Mouse (Mus musculus): ENCODE measurements around the gene Etv4.
A peak's percentile ranks its signal among the peaks of the same experiment; 100 is the strongest.

Gene Etv4

GRCm38 (mm10) chr11:101785143-101785851 is at the start of gene Etv4:
Gene Etv4 (minus strand): TSS chr11:101785371.
- peak; percentile 92 for DNase-seq

DNA sequence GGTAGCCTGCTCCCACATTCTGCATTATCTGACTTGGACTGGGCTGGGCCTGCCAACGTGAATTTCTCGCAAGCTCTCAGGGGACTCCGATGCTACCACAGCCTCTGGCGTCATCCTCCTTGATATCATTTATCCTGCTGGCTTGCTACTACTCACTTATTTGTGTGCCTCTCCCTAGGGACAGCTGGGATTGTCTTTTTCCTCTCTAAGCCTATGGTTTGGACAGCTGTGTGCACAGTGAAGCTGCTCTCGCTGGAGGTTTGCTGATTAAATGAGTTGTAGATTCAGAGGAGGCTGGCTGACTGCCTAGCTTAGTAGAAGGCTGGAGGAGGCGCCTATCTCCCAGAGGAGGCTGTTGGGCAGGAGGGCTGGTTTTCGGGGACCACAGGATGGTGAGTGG is 46.8 kb upstream of the Etv4 start:
- DNase-seq: peak; percentile 57

DNA sequence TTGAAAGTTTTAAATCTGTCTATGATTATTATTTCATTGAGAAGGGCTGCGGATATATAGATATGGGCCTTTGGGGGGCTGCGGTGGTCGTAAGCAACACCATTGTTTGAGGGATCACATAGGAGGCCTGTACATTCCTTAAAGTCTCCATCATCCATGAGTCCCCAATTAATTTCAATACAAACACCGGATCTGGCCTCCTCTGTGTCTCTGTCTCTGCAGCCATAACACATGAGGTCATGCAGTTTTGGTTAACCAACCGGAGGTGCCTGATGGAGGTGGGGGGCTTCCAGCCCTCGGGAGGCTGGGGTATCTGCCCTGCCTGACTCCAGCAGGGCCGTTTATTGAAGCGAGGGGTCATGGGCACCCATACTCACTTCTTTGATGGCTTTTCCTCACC is 45.4 kb upstream of the Etv4 start:
- DNase-seq: no peak

DNA sequence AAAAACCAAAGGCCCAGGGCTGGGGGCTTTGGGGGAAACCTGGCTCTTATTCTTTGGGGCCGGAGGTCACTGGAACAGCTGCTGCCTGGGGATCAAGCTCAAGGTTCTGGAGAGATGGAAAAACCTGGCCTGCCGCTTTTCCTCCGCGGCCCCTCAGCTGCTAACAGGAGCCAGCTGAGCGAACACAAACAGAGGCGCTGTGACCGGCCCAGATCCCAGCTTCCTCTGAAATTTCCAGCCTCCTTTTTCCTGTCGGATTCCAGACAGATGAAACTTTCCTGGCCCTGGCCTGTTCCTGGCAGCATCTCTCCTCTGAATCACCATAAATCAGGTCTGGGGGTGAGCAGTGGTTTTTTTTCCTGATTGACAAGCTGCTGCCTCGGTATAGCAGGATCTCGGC is 44.9 kb upstream of the Etv4 start:
- DNase-seq: peak; percentile 77

- no peak for DNase-seq
Observed at GRCm38 (mm10) chr11:101828718-101829117, 43.5 kb upstream of the Etv4 start.

GRCm38 (mm10) chr11:101823210-101823609 is 38.0 kb upstream of the Etv4 start:
- no peak for DNase-seq

- peak; percentile 65 for DNase-seq
Observed at GRCm38 (mm10) chr11:101820899-101821298, 35.7 kb upstream of the Etv4 start.

GRCm38 (mm10) chr11:101819853-101820252 is 34.7 kb upstream of the Etv4 start:
- DNase-seq: no peak

- DNase-seq: peak; percentile 40
Observed at GRCm38 (mm10) chr11:101815103-101816085, 30.2 kb upstream of the Etv4 start.

DNA sequence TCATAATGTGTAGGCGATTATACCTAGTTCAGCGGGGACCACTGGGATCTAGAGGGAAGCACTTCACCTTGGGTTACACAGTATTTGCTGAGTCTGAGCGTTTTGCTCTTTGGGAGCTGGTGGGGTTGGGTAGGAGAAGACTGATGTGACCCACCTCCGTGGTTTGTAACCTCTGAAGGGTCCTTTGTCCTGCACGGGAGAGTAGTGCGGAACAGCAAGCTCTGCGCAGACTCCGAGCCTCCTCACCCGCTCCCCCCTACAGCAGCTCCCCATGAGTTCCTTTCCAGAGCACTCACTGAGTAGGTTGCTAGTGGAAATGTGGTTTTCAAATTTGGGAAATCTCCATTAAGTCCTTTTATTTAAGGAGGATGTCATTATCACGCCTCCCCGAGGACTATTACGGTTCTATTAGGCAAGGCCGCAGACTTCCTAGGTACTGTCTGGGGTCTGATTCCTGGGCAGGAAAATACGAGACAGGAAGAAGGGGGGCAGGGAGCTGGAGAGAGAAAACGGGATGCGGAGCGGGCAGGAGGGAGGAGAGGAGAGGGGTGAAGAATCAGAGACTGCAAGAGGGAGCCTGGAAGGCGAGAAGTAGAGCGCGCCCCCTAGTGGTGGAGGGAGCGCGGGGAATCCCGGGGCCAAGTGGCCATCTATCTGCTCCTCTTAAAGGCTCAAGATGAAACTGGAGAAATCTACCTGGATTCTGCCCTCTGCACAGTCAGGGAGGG is 29.4 kb upstream of the Etv4 start:
- DNase-seq: peak; percentile 91

DNA sequence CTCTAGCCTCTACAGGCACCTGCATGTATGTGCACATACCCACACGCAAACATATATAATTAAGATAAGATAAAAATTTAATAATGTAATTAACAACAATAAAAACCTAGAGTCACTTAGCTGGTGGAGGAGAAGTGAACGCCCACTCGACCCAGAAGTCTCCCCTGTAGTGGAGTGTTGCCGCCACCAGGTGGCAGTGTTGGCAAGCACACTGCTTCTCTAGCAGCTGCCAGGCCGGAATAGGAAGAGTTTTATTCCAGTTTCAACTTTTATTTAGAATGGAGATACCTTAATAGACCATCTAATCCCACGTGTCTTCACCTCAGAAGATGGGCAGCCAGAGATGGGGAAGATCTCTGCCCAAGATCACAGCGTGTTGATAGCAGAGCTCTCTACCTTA is 28.1 kb upstream of the Etv4 start:
- DNase-seq: peak; percentile 90

DNA sequence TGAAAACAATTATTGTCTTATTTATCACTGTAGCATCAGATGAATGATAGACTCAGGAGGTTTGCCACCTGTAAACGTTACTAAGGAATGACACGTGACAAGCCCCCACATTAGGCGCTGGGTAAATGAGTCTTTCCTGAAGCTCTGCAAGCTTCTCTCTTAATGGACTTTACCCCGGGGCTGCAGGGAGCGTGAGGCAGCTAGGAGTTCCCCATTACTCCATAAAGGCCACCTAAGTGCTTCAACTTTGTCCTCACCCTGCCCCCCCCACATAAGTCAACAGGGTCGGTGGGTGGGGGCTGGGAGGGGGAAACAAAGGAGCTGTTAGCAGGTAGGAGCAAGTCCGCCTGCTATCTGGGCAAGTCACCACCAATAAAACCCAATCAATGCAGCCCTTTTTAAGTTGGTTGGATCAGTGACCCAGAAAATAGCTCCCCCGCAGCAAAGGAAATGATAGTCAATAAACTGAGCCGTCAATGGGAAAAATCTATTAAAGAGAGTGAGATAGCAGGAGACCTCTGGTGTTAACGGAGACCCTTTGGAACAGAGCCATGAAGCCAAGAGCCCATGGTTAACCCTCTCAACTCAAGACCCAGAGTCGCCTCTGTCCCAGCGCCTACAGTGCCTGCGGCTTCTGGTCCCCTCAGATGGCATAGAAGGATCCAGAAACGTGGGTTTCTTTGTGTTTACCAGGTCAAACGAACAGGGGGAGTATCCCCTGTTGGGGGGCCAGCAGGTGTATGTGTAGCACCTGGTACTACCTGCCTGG is 24.1 kb upstream of the Etv4 start:
- no peak for DNase-seq

- DNase-seq: no peak
Observed at GRCm38 (mm10) chr11:101807266-101807665, 22.1 kb upstream of the Etv4 start.

GRCm38 (mm10) chr11:101806741-101807140 is 21.6 kb upstream of the Etv4 start:
- DNase-seq: no peak

GRCm38 (mm10) chr11:101805113-101805704 is 20.0 kb upstream of the Etv4 start:
- no peak for DNase-seq

GRCm38 (mm10) chr11:101801386-101801785 is 16.2 kb upstream of the Etv4 start:
- DNase-seq: no peak

DNA sequence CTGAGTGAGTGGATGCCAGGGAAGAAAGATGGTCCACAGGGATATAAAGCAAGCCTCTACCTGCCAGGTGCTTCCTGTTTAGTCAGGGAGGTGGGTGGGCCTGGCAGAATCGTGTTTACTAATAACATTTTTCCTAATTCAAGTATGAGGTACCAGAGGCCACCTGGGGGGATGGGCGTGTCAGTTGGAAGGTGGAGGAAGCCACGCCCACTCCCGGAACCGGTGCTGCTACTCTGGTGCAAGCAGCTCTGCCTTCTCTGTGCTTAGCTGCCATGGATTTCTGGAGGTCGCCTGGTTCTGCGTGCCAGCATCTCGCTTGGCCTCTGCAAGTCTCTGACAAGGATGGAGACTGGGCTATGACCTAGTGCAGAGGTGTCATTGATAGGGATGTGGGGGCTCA is 12.9 kb upstream of the Etv4 start:
- DNase-seq: peak; percentile 41

GRCm38 (mm10) chr11:101797355-101797754 is 12.2 kb upstream of the Etv4 start:
- DNase-seq: no peak

DNA sequence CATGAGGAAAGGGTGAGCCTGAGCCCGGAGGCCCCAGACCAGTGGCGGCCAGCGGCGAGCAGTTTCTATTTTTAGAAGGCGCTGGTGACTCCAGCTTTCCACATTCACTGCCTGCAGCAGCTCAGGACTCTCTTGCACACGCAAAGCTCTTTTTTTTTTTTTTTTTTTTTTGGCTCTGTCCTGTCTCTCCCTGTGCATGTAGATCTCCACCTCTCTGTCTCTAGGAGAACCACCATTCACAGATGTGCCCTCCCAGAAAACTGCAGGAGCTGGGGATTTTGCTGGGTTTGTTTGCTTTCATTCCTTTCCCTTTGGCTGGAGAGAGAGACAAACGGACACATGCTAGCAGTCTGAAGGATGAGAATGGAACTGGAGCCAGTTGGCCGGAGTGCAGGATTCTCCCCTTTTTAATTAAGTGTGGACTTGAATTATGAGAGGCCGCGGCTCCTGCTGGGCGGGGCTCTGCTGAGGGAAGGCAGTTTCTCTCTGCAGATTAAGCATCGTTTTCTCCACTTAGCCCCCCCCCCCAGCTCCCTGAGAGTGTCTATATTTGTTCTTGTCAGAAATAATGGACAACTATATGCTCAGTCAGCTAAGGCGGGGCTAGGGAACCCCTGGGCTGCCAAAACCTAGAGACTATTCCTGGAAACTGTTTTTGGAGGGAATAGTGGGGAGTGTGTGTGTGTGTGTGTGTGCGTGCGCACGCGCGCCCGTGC is 5.8 kb upstream of the Etv4 start:
- peak; percentile 79 for DNase-seq

- no peak for DNase-seq
Observed at GRCm38 (mm10) chr11:101787432-101787831, 2.3 kb upstream of the Etv4 start.

GRCm38 (mm10) chr11:101786651-101787050 is 1.5 kb upstream of the Etv4 start:
- DNase-seq: peak; percentile 63
